Comparison of ENCODE assay signal across 26 mouse cellular contexts in genomic region chr13:78656196-78656595, GRCm38 (mm10).
"Had no signal": no experiment of that assay in that cellular context is flagged by ENCODE, and none has a peak within 500 bp of the region (broad histone marks: within the 10 kb centered on the region; RNA-seq: fewer than 3 reads in every experiment).

No protein-coding gene starts in this region.

- DNase-seq: gastrocnemius, adult 2 months; gastrocnemius, postnatal 10 days; gastrocnemius, postnatal 25 days; heart, adult 18-20 months; heart, postnatal 10 days; heart, postnatal 4 days; kidney, adult 18-20 months; kidney, adult 8-10 months; kidney, postnatal 10 days; kidney, postnatal 25 days; layer of hippocampus, adult 9-11 months; layer of hippocampus, postnatal 36 days; left cerebral cortex, postnatal 4 days had no signal

- H3K4me1 ChIP-seq: heart, embryonic 10.5 days; heart, embryonic 12.5 days; hindbrain, embryonic 10.5 days; hindbrain, embryonic 12.5 days; intestine, embryonic 15.5 days; limb, embryonic 13.5 days; limb, embryonic 15.5 days; liver, embryonic 12.5 days had no signal

- ATAC-seq: hindbrain, embryonic 16.5 days; inflammation-experienced regulatory T-cells, adult 6 months; intestine, embryonic 15.5 days; intestine, postnatal 0 days; liver, embryonic 12.5 days had no signal

- H3K4me3 ChIP-seq: gastrocnemius, adult 2 months; heart, embryonic 10.5 days; heart, embryonic 12.5 days; hindbrain, embryonic 10.5 days; hindbrain, embryonic 12.5 days; intestine, embryonic 15.5 days; limb, embryonic 13.5 days; limb, embryonic 15.5 days; liver, embryonic 12.5 days had no signal

- H3K27ac ChIP-seq: gastrocnemius, adult 2 months; heart, embryonic 10.5 days; hindbrain, embryonic 10.5 days; hindbrain, embryonic 12.5 days; hindbrain, embryonic 14.5 days; intestine, embryonic 15.5 days; limb, embryonic 13.5 days; limb, embryonic 15.5 days; liver, embryonic 12.5 days; liver, embryonic 14.5 days had no signal
